Mouse (Mus musculus): ENCODE data around the gene Exoc3l2. TPM values are rescaled to one million over a fixed set of nuclear protein-coding genes. Genes with fewer than 3 reads are reported as not detected.

Exoc3l2 gene
- total RNA-seq, 2 experiments from 2014 or later: 0.26 to 0.36 TPM

GRCm38 (mm10) chr7:19496214-19496555 lies 33.1 kb downstream of the Exoc3l2 start:
- intact Hi-C loops (cut with DNase I): no loop called here
- TF ChIP-seq CTCF (IDR thresholded peaks at IDR 0.05): no peak

GRCm38 (mm10) chr7:19498326-19498725 lies 35.2 kb downstream of the Exoc3l2 start:
- DNase-seq (ENCODE audit: extremely low spot score in 1 of 2, low spot score in 2 of 2): no peak
- Histone ChIP-seq H3K27ac (no peak overlapping the region), H3K4me3 (no peak overlapping the region)
- TF ChIP-seq CTCF (IDR thresholded peaks at IDR 0.05): no peak
- intact Hi-C loops (cut with DNase I): no loop called here

More at GRCm38 (mm10) chr7:19496214-19496555, 33.1 kb downstream of the Exoc3l2 start:
- H3K27ac ChIP-seq: no peak overlapping the region
- DNase-seq (ENCODE audit: extremely low spot score in 1 of 2, low spot score in 2 of 2): no peak
- no peak overlapping the region for H3K4me3 ChIP-seq

GRCm38 (mm10) chr7:19500420-19501363 lies 37.6 kb downstream of the Exoc3l2 start:
- no peak for TF ChIP-seq CTCF (IDR thresholded peaks at IDR 0.05)
- no peak for DNase-seq (ENCODE audit: extremely low spot score in 1 of 2, low spot score in 2 of 2)
- intact Hi-C loops (cut with DNase I): loop anchor here (5.0 kb wide), 1 partner anchor 93 kb away; no protein-coding TSS in a partner anchor
- H3K27ac ChIP-seq: no peak overlapping the region
- H3K4me3 ChIP-seq: no peak overlapping the region

- no peak overlapping the region for H3K4me3 ChIP-seq
- no peak for TF ChIP-seq CTCF (IDR thresholded peaks at IDR 0.05)
- no peak overlapping the region for H3K27ac ChIP-seq
- intact Hi-C loops (cut with DNase I): loop anchor here (5.0 kb wide), 1 partner anchor 94 kb away; no protein-coding TSS in a partner anchor
- DNase-seq (ENCODE audit: extremely low spot score in 1 of 2, low spot score in 2 of 2): no peak
Observed at GRCm38 (mm10) chr7:19501658-19502057, 38.5 kb downstream of the Exoc3l2 start.

- Histone ChIP-seq H3K27ac (no peak overlapping the region), H3K4me3 (no peak overlapping the region)
- no peak for DNase-seq (ENCODE audit: extremely low spot score in 1 of 2, low spot score in 2 of 2)
- peak; percentile 95 for TF ChIP-seq CTCF (IDR thresholded peaks at IDR 0.05)
- intact Hi-C loops (cut with DNase I): loop anchor here (5.0 kb wide), 1 partner anchor 96 kb away; no protein-coding TSS in a partner anchor
Observed at GRCm38 (mm10) chr7:19503481-19504068, 40.4 kb downstream of the Exoc3l2 start.

- intact Hi-C loops (cut with DNase I): loop anchor here (5.0 kb wide), 1 partner anchor 56 kb away; the partner anchor contains the start of gene Ppp1r37
- Histone ChIP-seq H3K4me3 (no peak overlapping the region), H3K27ac (no peak overlapping the region)
- DNase-seq (ENCODE audit: extremely low spot score in 1 of 2, low spot score in 2 of 2): no peak
- no peak; the same call in 1 of the 2 replicates for TF ChIP-seq CTCF (IDR thresholded peaks at IDR 0.05)
Observed at GRCm38 (mm10) chr7:19506326-19506725, 43.2 kb downstream of the Exoc3l2 start.

- peak; percentile 43 to 59 for DNase-seq (ENCODE audit: extremely low spot score in 1 of 2, low spot score in 2 of 2)
- intact Hi-C loops (cut with DNase I): loop anchor here (5.0 kb wide), 1 partner anchor 55 kb away; the partner anchor contains the start of gene Ppp1r37
- H3K27ac ChIP-seq: no peak overlapping the region
Observed at GRCm38 (mm10) chr7:19506969-19507611, 44.0 kb downstream of the Exoc3l2 start.

GRCm38 (mm10) chr7:19507612-19507981 lies 44.5 kb downstream of the Exoc3l2 start:
- intact Hi-C loops (cut with DNase I): loop anchor here (5.0 kb wide), 1 partner anchor 55 kb away; the partner anchor contains the start of gene Ppp1r37
- H3K27ac ChIP-seq: no peak overlapping the region; the same call in 1 of the 2 replicates
- H3K4me3 ChIP-seq: peak overlapping the region; percentile 65
- DNase-seq (ENCODE audit: extremely low spot score in 1 of 2, low spot score in 2 of 2): no peak
- no peak for TF ChIP-seq CTCF (IDR thresholded peaks at IDR 0.05)

More at GRCm38 (mm10) chr7:19506969-19507611, 44.0 kb downstream of the Exoc3l2 start:
- no peak for TF ChIP-seq CTCF (IDR thresholded peaks at IDR 0.05)
- H3K4me3 ChIP-seq: peak overlapping the region; percentile 65

- intact Hi-C loops (cut with DNase I): loop anchor here (5.0 kb wide), 1 partner anchor 54 kb away; the partner anchor contains the start of gene Ppp1r37
Observed at GRCm38 (mm10) chr7:19508150-19508923, 45.2 kb downstream of the Exoc3l2 start, which contains the start of the genes Bloc1s3 and Trappc6a. TSS of gene Bloc1s3 (minus strand) at chr7:19508367. TSS of gene Trappc6a (plus strand) at chr7:19508395.

GRCm38 (mm10) chr7:19508924-19509568 lies 45.9 kb downstream of the Exoc3l2 start:
- DNase-seq (ENCODE audit: extremely low spot score in 1 of 2, low spot score in 2 of 2): no peak
- no peak for TF ChIP-seq CTCF (IDR thresholded peaks at IDR 0.05)
- Histone ChIP-seq H3K4me3 (peak overlapping the region; percentile 65), H3K27ac (peak overlapping the region; percentile 90)
- intact Hi-C loops (cut with DNase I): loop anchor here (5.0 kb wide), 1 partner anchor 53 kb away; the partner anchor contains the start of gene Ppp1r37

More at GRCm38 (mm10) chr7:19508150-19508923, 45.2 kb downstream of the Exoc3l2 start, which contains the start of the genes Bloc1s3 and Trappc6a:
- Histone ChIP-seq H3K4me3 (peak within 1 kb of the TSS; percentile 65), H3K27ac (peak within 1 kb of the TSS; percentile 90)
- no peak; the same call in 1 of the 2 replicates for TF ChIP-seq CTCF (IDR thresholded peaks at IDR 0.05)
- peak; percentile 89 to 93 for DNase-seq (ENCODE audit: extremely low spot score in 1 of 2, low spot score in 2 of 2)

Data from left cerebral cortex, adult 2 months (tissue).